Mouse (Mus musculus) heart, embryonic 11.5 days (tissue): ENCODE measurements around the gene Nol6. TPM values are rescaled to one million over a fixed set of nuclear protein-coding genes. Genes with fewer than 3 reads are reported as not detected.

ENCODE experiments used
- ATAC-seq: fragments of 200-750 bp; cut with Nextera tagmentation; replicated peaks from 2 replicates; pipeline ENCODE4 v1.8.0; 2017; ENCODE audit warnings: moderate library complexity; ENCODE audit not compliant: insufficient number of reproducible peaks, low FRiP score, low TSS enrichment
- H3K27ac ChIP-seq: fragments of 300-500 bp; sonication (generic); 2 replicates; pipeline ENCODE4 v1.5.1; 2014; ENCODE audit warnings: mild to moderate bottlenecking, low read depth, low read length
- H3K27me3 ChIP-seq: fragments of 300-500 bp; sonication (generic); 2 replicates; pipeline ENCODE4 v1.6.1; 2014; ENCODE audit warnings: mild to moderate bottlenecking, low read length, mixed read lengths; ENCODE audit not compliant: control insufficient read depth, insufficient read depth
- H3K36me3 ChIP-seq: fragments of 300-500 bp; sonication (generic); 2 replicates; pipeline ENCODE4 v1.6.1; 2014; ENCODE audit warnings: mild to moderate bottlenecking, low read length, moderate library complexity, mixed read lengths; ENCODE audit not compliant: control insufficient read depth, insufficient read depth
- H3K4me1 ChIP-seq: fragments of 300-500 bp; sonication (generic); 2 replicates; pipeline ENCODE4 v1.6.1; 2014; ENCODE audit warnings: low read length; ENCODE audit not compliant: control insufficient read depth, insufficient read depth
- H3K4me2 ChIP-seq: fragments of 300-500 bp; sonication (generic); 2 replicates; pipeline ENCODE4 v1.6.1; 2014; ENCODE audit warnings: mild to moderate bottlenecking, moderate library complexity
- H3K4me3 ChIP-seq: fragments of 300-500 bp; sonication (generic); 2 replicates; pipeline ENCODE4 v1.5.1; 2014; ENCODE audit warnings: low read depth, low read length
- H3K9ac ChIP-seq: fragments of 300-500 bp; sonication (generic); 2 replicates; pipeline ENCODE4 v1.6.1; 2014; ENCODE audit warnings: mild to moderate bottlenecking, low read depth, low read length, moderate library complexity
- H3K9me3 ChIP-seq: fragments of 300-500 bp; sonication (generic); replicated peaks from 2 replicates; pipeline ENCODE4 v1.6.1; 2016; ENCODE audit warnings: low read length; ENCODE audit not compliant: control insufficient read depth
- WGBS: fragments of 180-500 bp; shearing (Covaris S2); extraction: QIAGEN DNeasy Blood & Tissue Kit; methylation state at CpG from one replicate; pipeline ENCODE4 v1.1.7; 2014; ENCODE audit not compliant: insufficient replicate concordance; 5-methylcytosine and 5-hydroxymethylcytosine counted together
- polyA plus RNA-seq: library from polyadenylated mRNA; unstranded; fragments of >200 nt; fragmentation: Nextera tagmentation; extraction: Ambion mirVana; gene quantifications from 2 replicates; pipeline ENCODE4 v1.2.1, GENCODE M21; 2014

Gene Nol6
- 13.5 and 17.1 TPM in 2 replicates for polyA plus RNA-seq

- WGBS: 2% methylated on average over 29 of the region's 29 CpGs
- Histone ChIP-seq H3K4me2 (peak within 1 kb of the TSS; percentile 70), H3K36me3 (peaks cover 23% of the 10 kb centered on the region), H3K4me3 (peak within 1 kb of the TSS; percentile 55), H3K9ac (peak within 1 kb of the TSS; percentile 62), H3K27me3 (no peaks in the 10 kb centered on the region), H3K4me1 (peaks cover 3% of the 10 kb centered on the region; the same call in 1 of the 2 replicates), H3K27ac (no peak within 1 kb of the TSS), H3K9me3 (no peaks in the 10 kb centered on the region)
- peak; percentile 99 for ATAC-seq
Observed at GRCm38 (mm10) chr4:41124180-41124951, at the start of gene Nol6. Gene Nol6 (minus strand): TSS chr4:41124455.

- Histone ChIP-seq H3K36me3 (no peaks in the 10 kb centered on the region), H3K9ac (no peak overlapping the region), H3K27me3 (no peaks in the 10 kb centered on the region), H3K4me3 (no peak overlapping the region), H3K4me1 (no peaks in the 10 kb centered on the region), H3K4me2 (no peak overlapping the region), H3K9me3 (no peaks in the 10 kb centered on the region), H3K27ac (no peak overlapping the region)
- ATAC-seq: no peak
- 88% methylated on average over 2 of the region's 2 CpGs for WGBS
Observed at GRCm38 (mm10) chr4:41170970-41171369, 46.7 kb upstream of the Nol6 start.

GRCm38 (mm10) chr4:41165693-41166475, 41.6 kb upstream of the Nol6 start:
- H3K27me3 ChIP-seq: no peaks in the 10 kb centered on the region
- no peak overlapping the region for H3K27ac ChIP-seq
- peaks cover 6% of the 10 kb centered on the region; the same call in 1 of the 2 replicates for H3K4me1 ChIP-seq
- no peak overlapping the region for H3K9ac ChIP-seq
- 55% methylated on average over 6 of the region's 6 CpGs for WGBS
- no peak overlapping the region for H3K4me2 ChIP-seq
- H3K36me3 ChIP-seq: no peaks in the 10 kb centered on the region
- no peaks in the 10 kb centered on the region for H3K9me3 ChIP-seq
- no peak; the same call in 1 of the 2 replicates for ATAC-seq
- H3K4me3 ChIP-seq: no peak overlapping the region

GRCm38 (mm10) chr4:41164974-41165373, 40.7 kb upstream of the Nol6 start:
- Histone ChIP-seq H3K4me1 (peaks cover 6% of the 10 kb centered on the region; the same call in 1 of the 2 replicates), H3K9me3 (no peaks in the 10 kb centered on the region), H3K27me3 (no peaks in the 10 kb centered on the region), H3K4me2 (no peak overlapping the region), H3K9ac (no peak overlapping the region), H3K27ac (no peak overlapping the region), H3K4me3 (no peak overlapping the region), H3K36me3 (no peaks in the 10 kb centered on the region)
- ATAC-seq: no peak
- WGBS: 33% methylated on average over 2 of the region's 2 CpGs

- H3K4me2 ChIP-seq: no peak overlapping the region
- no peaks in the 10 kb centered on the region for H3K27me3 ChIP-seq
- no peak overlapping the region for H3K9ac ChIP-seq
- no peaks in the 10 kb centered on the region for H3K36me3 ChIP-seq
- H3K9me3 ChIP-seq: no peaks in the 10 kb centered on the region
- H3K27ac ChIP-seq: no peak overlapping the region
- H3K4me3 ChIP-seq: no peak overlapping the region
- 88% methylated on average over 3 of the region's 3 CpGs for WGBS
- no peak for ATAC-seq
- peaks cover 9% of the 10 kb centered on the region; the same call in 1 of the 2 replicates for H3K4me1 ChIP-seq
Observed at GRCm38 (mm10) chr4:41161232-41161631, 37.0 kb upstream of the Nol6 start.

- H3K9ac ChIP-seq: no peak overlapping the region
- 0 out of 2 replicates have a peak, but pooled peaks cover 3% of the 10 kb centered on the region for H3K4me1 ChIP-seq
- WGBS: 85% methylated on average over 1 of the region's 1 CpGs
- H3K27me3 ChIP-seq: no peaks in the 10 kb centered on the region
- H3K4me2 ChIP-seq: no peak overlapping the region
- no peak for ATAC-seq
- H3K4me3 ChIP-seq: no peak overlapping the region
- no peaks in the 10 kb centered on the region for H3K9me3 ChIP-seq
- H3K36me3 ChIP-seq: no peaks in the 10 kb centered on the region
- no peak overlapping the region for H3K27ac ChIP-seq
Observed at GRCm38 (mm10) chr4:41158251-41158650, 34.0 kb upstream of the Nol6 start.

GRCm38 (mm10) chr4:41156961-41157360, 32.7 kb upstream of the Nol6 start:
- no peak overlapping the region for H3K4me3 ChIP-seq
- H3K9ac ChIP-seq: no peak overlapping the region
- WGBS: 85% methylated on average over 9 of the region's 9 CpGs
- no peaks in the 10 kb centered on the region for H3K9me3 ChIP-seq
- no peak for ATAC-seq
- 0 out of 2 replicates have a peak, but pooled peaks cover 3% of the 10 kb centered on the region for H3K4me1 ChIP-seq
- H3K27ac ChIP-seq: no peak overlapping the region
- H3K36me3 ChIP-seq: no peaks in the 10 kb centered on the region
- no peak overlapping the region for H3K4me2 ChIP-seq
- H3K27me3 ChIP-seq: no peaks in the 10 kb centered on the region

- ATAC-seq: no peak
- Histone ChIP-seq H3K4me1 (0 out of 2 replicates have a peak, but pooled peaks cover 2% of the 10 kb centered on the region), H3K4me2 (no peak overlapping the region), H3K4me3 (no peak overlapping the region), H3K27ac (no peak overlapping the region), H3K36me3 (no peaks in the 10 kb centered on the region), H3K27me3 (no peaks in the 10 kb centered on the region), H3K9me3 (no peaks in the 10 kb centered on the region), H3K9ac (no peak overlapping the region)
- 89% methylated on average over 3 of the region's 3 CpGs for WGBS
Observed at GRCm38 (mm10) chr4:41153146-41153545, 28.9 kb upstream of the Nol6 start.
